Mouse (Mus musculus) liver, embryonic 11.5 days (tissue): ENCODE results near the gene Tcp10a. TPM values are rescaled to one million over a fixed set of nuclear protein-coding genes. Genes with fewer than 3 reads are reported as not detected.
"Not testable (repeated sequence)": the region's sequence is repeated elsewhere in the genome, so short reads cannot be mapped to it uniquely, and the experiment has no call there.

ENCODE experiments used
- ATAC-seq: fragments of 200-750 bp; cut with Nextera tagmentation; replicated peaks from 2 replicates; pipeline ENCODE4 v1.8.0; 2017; ENCODE audit warnings: moderate number of reproducible peaks, mild to moderate bottlenecking, moderate TSS enrichment, moderate library complexity; ENCODE audit not compliant: low FRiP score
- DNase-seq: peaks from one replicate; pipeline ENCODE4 v3.0.0-alpha.2; 2017; ENCODE audit warnings: low spot score
- H3K27ac ChIP-seq: fragments of 300-500 bp; sonication (generic); 2 replicates; pipeline ENCODE4 v1.5.1; 2014; ENCODE audit warnings: mild to moderate bottlenecking, low read depth, low read length, control low read depth
- H3K27me3 ChIP-seq: fragments of 300-500 bp; sonication (generic); replicated peaks from 2 replicates; pipeline ENCODE4 v1.6.1; 2014; ENCODE audit warnings: low read length, mixed read lengths; ENCODE audit not compliant: control insufficient read depth, insufficient read depth
- H3K36me3 ChIP-seq: fragments of 300-500 bp; sonication (generic); 2 replicates; pipeline ENCODE4 v1.6.1; 2014; ENCODE audit warnings: mild to moderate bottlenecking, low read length, moderate library complexity, mixed read lengths; ENCODE audit not compliant: control insufficient read depth, insufficient read depth
- H3K4me1 ChIP-seq: fragments of 300-500 bp; sonication (generic); replicated peaks from 2 replicates; pipeline ENCODE4 v1.6.1; 2014; ENCODE audit warnings: low read length, mixed read lengths; ENCODE audit not compliant: control insufficient read depth, insufficient read depth
- H3K4me2 ChIP-seq: fragments of 300-500 bp; sonication (generic); 2 replicates; pipeline ENCODE4 v1.6.1; 2014; ENCODE audit warnings: mild to moderate bottlenecking, control low read depth, moderate library complexity
- H3K4me3 ChIP-seq: fragments of 300-500 bp; sonication (generic); 2 replicates; pipeline ENCODE4 v1.5.1; 2014; ENCODE audit warnings: low read depth, low read length, control low read depth
- H3K9ac ChIP-seq: fragments of 300-500 bp; sonication (generic); 2 replicates; pipeline ENCODE4 v1.6.1; 2014; ENCODE audit warnings: low read depth, low read length, control low read depth
- H3K9me3 ChIP-seq: fragments of 300-500 bp; sonication (generic); 2 replicates; pipeline ENCODE4 v1.6.1; 2016; ENCODE audit warnings: low read length, inconsistent platforms, mixed read lengths; ENCODE audit not compliant: control insufficient read depth
- WGBS: fragments of 180-500 bp; shearing (Covaris S2); extraction: QIAGEN DNeasy Blood & Tissue Kit; methylation state at CpG from one replicate; pipeline ENCODE4 v1.1.7; 2014; 5-methylcytosine and 5-hydroxymethylcytosine counted together
- polyA plus RNA-seq: library from polyadenylated mRNA; unstranded; fragments of >200 nt; fragmentation: Nextera tagmentation; extraction: Ambion mirVana; gene quantifications from 2 replicates; pipeline ENCODE4 v1.2.1, GENCODE M21; 2014

Tcp10a gene
- polyA plus RNA-seq, 1 experiment from 2014 or later: not detected

- DNase-seq: peak; percentile 27
- not testable (repeated sequence) for H3K9me3 ChIP-seq, ATAC-seq, H3K27me3 ChIP-seq, H3K36me3 ChIP-seq, H3K4me1 ChIP-seq, H3K9ac ChIP-seq, H3K4me2 ChIP-seq, H3K27ac ChIP-seq, H3K4me3 ChIP-seq
- 70% methylated on average over 6 of the region's 8 CpGs for WGBS
Observed at GRCm38 (mm10) chr17:7315693-7316382, 8.6 kb upstream of the Tcp10a start.

- not testable (repeated sequence) for H3K9ac ChIP-seq, DNase-seq, H3K36me3 ChIP-seq, H3K27ac ChIP-seq, H3K4me2 ChIP-seq, H3K4me1 ChIP-seq, ATAC-seq, H3K4me3 ChIP-seq, H3K9me3 ChIP-seq, H3K27me3 ChIP-seq
- 76% methylated on average over 6 of the region's 6 CpGs for WGBS
Observed at GRCm38 (mm10) chr17:7319789-7320188, 4.7 kb upstream of the Tcp10a start.

- not testable (repeated sequence) for H3K36me3 ChIP-seq, DNase-seq, H3K4me2 ChIP-seq, H3K4me3 ChIP-seq, H3K27ac ChIP-seq, H3K9me3 ChIP-seq, ATAC-seq, H3K9ac ChIP-seq, H3K4me1 ChIP-seq, H3K27me3 ChIP-seq
- 36% methylated on average over 2 of the region's 8 CpGs for WGBS
Observed at GRCm38 (mm10) chr17:7326415-7326814, 2.0 kb downstream of the Tcp10a start.

GRCm38 (mm10) chr17:7332745-7333144, 8.3 kb downstream of the Tcp10a start:
- H3K27me3 ChIP-seq, H3K4me3 ChIP-seq, H3K27ac ChIP-seq, H3K9ac ChIP-seq, H3K9me3 ChIP-seq, H3K4me2 ChIP-seq, H3K36me3 ChIP-seq, DNase-seq, ATAC-seq, H3K4me1 ChIP-seq: not testable (repeated sequence)
- 51% methylated on average over 3 of the region's 5 CpGs for WGBS

GRCm38 (mm10) chr17:7337381-7337780, 12.9 kb downstream of the Tcp10a start:
- H3K27me3 ChIP-seq, H3K9me3 ChIP-seq, H3K4me2 ChIP-seq, H3K27ac ChIP-seq, H3K36me3 ChIP-seq, H3K4me3 ChIP-seq, DNase-seq, ATAC-seq, H3K9ac ChIP-seq, H3K4me1 ChIP-seq: not testable (repeated sequence)
- 75% methylated on average over 7 of the region's 9 CpGs for WGBS

GRCm38 (mm10) chr17:7348765-7349164, 24.3 kb downstream of the Tcp10a start:
- not testable (repeated sequence) for H3K9me3 ChIP-seq, ATAC-seq, H3K36me3 ChIP-seq, H3K9ac ChIP-seq, H3K4me3 ChIP-seq, H3K4me2 ChIP-seq, DNase-seq, H3K27me3 ChIP-seq, H3K27ac ChIP-seq, H3K4me1 ChIP-seq
- 82% methylated on average over 1 of the region's 3 CpGs for WGBS

GRCm38 (mm10) chr17:7352596-7352995, 28.1 kb downstream of the Tcp10a start, which contains the start of gene Ttll2:
Ttll2 (minus strand) TSS chr17:7352696.
- not testable (repeated sequence) for H3K9ac ChIP-seq, ATAC-seq, H3K27ac ChIP-seq, H3K4me1 ChIP-seq, DNase-seq, H3K36me3 ChIP-seq, H3K27me3 ChIP-seq, H3K9me3 ChIP-seq, H3K4me3 ChIP-seq, H3K4me2 ChIP-seq
- WGBS: 43% methylated on average over 1 of the region's 1 CpGs

- H3K9ac ChIP-seq, H3K36me3 ChIP-seq, H3K4me3 ChIP-seq, ATAC-seq, H3K27ac ChIP-seq, H3K4me1 ChIP-seq, H3K27me3 ChIP-seq, DNase-seq, H3K4me2 ChIP-seq, H3K9me3 ChIP-seq: not testable (repeated sequence)
- WGBS: 77% methylated on average over 4 of the region's 4 CpGs
Observed at GRCm38 (mm10) chr17:7359806-7360205, 35.4 kb downstream of the Tcp10a start.

GRCm38 (mm10) chr17:7360749-7361465, 36.5 kb downstream of the Tcp10a start:
- WGBS: 80% methylated on average over 9 of the region's 9 CpGs
- H3K27me3 ChIP-seq, H3K36me3 ChIP-seq, H3K9ac ChIP-seq, ATAC-seq, H3K27ac ChIP-seq, H3K4me1 ChIP-seq, H3K9me3 ChIP-seq, DNase-seq, H3K4me3 ChIP-seq, H3K4me2 ChIP-seq: not testable (repeated sequence)
